Mouse (Mus musculus): ENCODE measurements around the gene Gm20388. TPM values are rescaled to one million over a fixed set of nuclear protein-coding genes. Genes with fewer than 3 reads are reported as not detected.

The Gm20388 gene
- total RNA-seq, 1 experiment from 2014 or later = 10.0 TPM

GRCm38 (mm10) chr8:120724816-120725575 is 814.4 kb downstream of the Gm20388 start:
- peak; percentile 59 for ATAC-seq (replicated peaks; ENCODE audit: insufficient number of reproducible peaks, low FRiP score, low TSS enrichment, poor library complexity, severe bottlenecking)

GRCm38 (mm10) chr8:120725576-120725950 is 814.9 kb downstream of the Gm20388 start:
- ATAC-seq (replicated peaks; ENCODE audit: insufficient number of reproducible peaks, low FRiP score, low TSS enrichment, poor library complexity, severe bottlenecking) = no peak

- no peak for ATAC-seq (replicated peaks; ENCODE audit: insufficient number of reproducible peaks, low FRiP score, low TSS enrichment, poor library complexity, severe bottlenecking)
Measured at GRCm38 (mm10) chr8:120726051-120726450, 815.4 kb downstream of the Gm20388 start.

GRCm38 (mm10) chr8:120728488-120729160 is 818.0 kb downstream of the Gm20388 start:
- ATAC-seq (replicated peaks; ENCODE audit: insufficient number of reproducible peaks, low FRiP score, low TSS enrichment, poor library complexity, severe bottlenecking) = no peak

- no peak for ATAC-seq (replicated peaks; ENCODE audit: insufficient number of reproducible peaks, low FRiP score, low TSS enrichment, poor library complexity, severe bottlenecking)
Measured at GRCm38 (mm10) chr8:120731582-120731981, 820.9 kb downstream of the Gm20388 start.

- no peak for ATAC-seq (replicated peaks; ENCODE audit: insufficient number of reproducible peaks, low FRiP score, low TSS enrichment, poor library complexity, severe bottlenecking)
Measured at GRCm38 (mm10) chr8:120732068-120732467, 821.4 kb downstream of the Gm20388 start.

- ATAC-seq (replicated peaks; ENCODE audit: insufficient number of reproducible peaks, low FRiP score, low TSS enrichment, poor library complexity, severe bottlenecking) = peak; percentile 77
Measured at GRCm38 (mm10) chr8:120735770-120736481, 825.3 kb downstream of the Gm20388 start, which contains the start of gene Irf8. TSS of gene Irf8 (plus strand) at chr8:120736358.

- ATAC-seq (replicated peaks; ENCODE audit: insufficient number of reproducible peaks, low FRiP score, low TSS enrichment, poor library complexity, severe bottlenecking) = peak; percentile 23; the same call in 1 of the 2 replicates
Measured at GRCm38 (mm10) chr8:120736486-120736885, 825.8 kb downstream of the Gm20388 start.

- peak; percentile 20; the same call in 1 of the 2 replicates for ATAC-seq (replicated peaks; ENCODE audit: insufficient number of reproducible peaks, low FRiP score, low TSS enrichment, poor library complexity, severe bottlenecking)
Measured at GRCm38 (mm10) chr8:120737166-120737565, 826.5 kb downstream of the Gm20388 start.

GRCm38 (mm10) chr8:120738771-120739170 is 828.1 kb downstream of the Gm20388 start:
- ATAC-seq (replicated peaks; ENCODE audit: insufficient number of reproducible peaks, low FRiP score, low TSS enrichment, poor library complexity, severe bottlenecking) = no peak

GRCm38 (mm10) chr8:120739526-120739925 is 828.9 kb downstream of the Gm20388 start:
- no peak for ATAC-seq (replicated peaks; ENCODE audit: insufficient number of reproducible peaks, low FRiP score, low TSS enrichment, poor library complexity, severe bottlenecking)

- ATAC-seq (replicated peaks; ENCODE audit: insufficient number of reproducible peaks, low FRiP score, low TSS enrichment, poor library complexity, severe bottlenecking) = no peak
Measured at GRCm38 (mm10) chr8:120740579-120740978, 829.9 kb downstream of the Gm20388 start.

GRCm38 (mm10) chr8:120741001-120741400 is 830.4 kb downstream of the Gm20388 start:
- no peak for ATAC-seq (replicated peaks; ENCODE audit: insufficient number of reproducible peaks, low FRiP score, low TSS enrichment, poor library complexity, severe bottlenecking)

GRCm38 (mm10) chr8:120741815-120742530 is 831.3 kb downstream of the Gm20388 start:
- no peak for ATAC-seq (replicated peaks; ENCODE audit: insufficient number of reproducible peaks, low FRiP score, low TSS enrichment, poor library complexity, severe bottlenecking)

- no peak for ATAC-seq (replicated peaks; ENCODE audit: insufficient number of reproducible peaks, low FRiP score, low TSS enrichment, poor library complexity, severe bottlenecking)
Measured at GRCm38 (mm10) chr8:120743149-120743897, 832.7 kb downstream of the Gm20388 start.

- ATAC-seq (replicated peaks; ENCODE audit: insufficient number of reproducible peaks, low FRiP score, low TSS enrichment, poor library complexity, severe bottlenecking) = peak; percentile 23; the same call in 1 of the 2 replicates
Measured at GRCm38 (mm10) chr8:120743898-120744290, 833.3 kb downstream of the Gm20388 start.

GRCm38 (mm10) chr8:120744448-120744847 is 833.8 kb downstream of the Gm20388 start:
- ATAC-seq (replicated peaks; ENCODE audit: insufficient number of reproducible peaks, low FRiP score, low TSS enrichment, poor library complexity, severe bottlenecking) = no peak

GRCm38 (mm10) chr8:120745226-120745625 is 834.6 kb downstream of the Gm20388 start:
- no peak for ATAC-seq (replicated peaks; ENCODE audit: insufficient number of reproducible peaks, low FRiP score, low TSS enrichment, poor library complexity, severe bottlenecking)

All from monocyte, adult 5-6 weeks (primary cell).